Mouse (Mus musculus) midbrain, embryonic 12.5 days (tissue): ENCODE results near the gene Ralgapa2. TPM values are rescaled to one million over a fixed set of nuclear protein-coding genes. Genes with fewer than 3 reads are reported as not detected.

ENCODE experiments used
- ATAC-seq: fragments of 200-750 bp; cut with Nextera tagmentation; 2 replicates; pipeline ENCODE4 v1.8.0; 2017; ENCODE audit warnings: low read depth, moderate TSS enrichment, moderate library complexity; ENCODE audit not compliant: low FRiP score
- H3K27ac ChIP-seq: fragments of 300-500 bp; sonication (generic); replicated peaks from 2 replicates; pipeline ENCODE4 v1.5.1; 2016; ENCODE audit warnings: mild to moderate bottlenecking
- H3K27me3 ChIP-seq: fragments of 300-500 bp; sonication (generic); 2 replicates; pipeline ENCODE4 v1.6.1; 2016; ENCODE audit warnings: mild to moderate bottlenecking
- H3K36me3 ChIP-seq: fragments of 300-500 bp; sonication (generic); 2 replicates; pipeline ENCODE4 v1.6.1; 2016
- H3K4me1 ChIP-seq: fragments of 300-500 bp; sonication (generic); 2 replicates; pipeline ENCODE4 v1.6.1; 2016
- H3K4me2 ChIP-seq: fragments of 300-500 bp; sonication (generic); replicated peaks from 2 replicates; pipeline ENCODE4 v1.6.1; 2016; ENCODE audit warnings: mild to moderate bottlenecking, moderate library complexity
- H3K4me3 ChIP-seq: fragments of 300-500 bp; sonication (generic); 2 replicates; pipeline ENCODE4 v1.5.1; 2016; ENCODE audit warnings: mild to moderate bottlenecking
- H3K9ac ChIP-seq: fragments of 300-500 bp; sonication (generic); replicated peaks from 2 replicates; pipeline ENCODE4 v1.6.1; 2016; ENCODE audit warnings: mild to moderate bottlenecking, moderate library complexity
- H3K9me3 ChIP-seq: fragments of 300-500 bp; sonication (generic); 2 replicates; pipeline ENCODE4 v1.6.1; 2016; ENCODE audit warnings: mild to moderate bottlenecking
- WGBS: fragments of 180-500 bp; shearing (Covaris S2); methylation state at CpG from one replicate; pipeline ENCODE4 v1.1.7; 2016; 5-methylcytosine and 5-hydroxymethylcytosine counted together
- polyA plus RNA-seq: library from polyadenylated mRNA; unstranded; fragments of >200 nt; fragmentation: Nextera tagmentation; extraction: Ambion mirVana; gene quantifications from 2 replicates; pipeline ENCODE4 v1.2.1, GENCODE M21; 2016

Ralgapa2 gene
- polyA plus RNA-seq, 1 experiment from 2014 or later: 14.2 TPM

DNA sequence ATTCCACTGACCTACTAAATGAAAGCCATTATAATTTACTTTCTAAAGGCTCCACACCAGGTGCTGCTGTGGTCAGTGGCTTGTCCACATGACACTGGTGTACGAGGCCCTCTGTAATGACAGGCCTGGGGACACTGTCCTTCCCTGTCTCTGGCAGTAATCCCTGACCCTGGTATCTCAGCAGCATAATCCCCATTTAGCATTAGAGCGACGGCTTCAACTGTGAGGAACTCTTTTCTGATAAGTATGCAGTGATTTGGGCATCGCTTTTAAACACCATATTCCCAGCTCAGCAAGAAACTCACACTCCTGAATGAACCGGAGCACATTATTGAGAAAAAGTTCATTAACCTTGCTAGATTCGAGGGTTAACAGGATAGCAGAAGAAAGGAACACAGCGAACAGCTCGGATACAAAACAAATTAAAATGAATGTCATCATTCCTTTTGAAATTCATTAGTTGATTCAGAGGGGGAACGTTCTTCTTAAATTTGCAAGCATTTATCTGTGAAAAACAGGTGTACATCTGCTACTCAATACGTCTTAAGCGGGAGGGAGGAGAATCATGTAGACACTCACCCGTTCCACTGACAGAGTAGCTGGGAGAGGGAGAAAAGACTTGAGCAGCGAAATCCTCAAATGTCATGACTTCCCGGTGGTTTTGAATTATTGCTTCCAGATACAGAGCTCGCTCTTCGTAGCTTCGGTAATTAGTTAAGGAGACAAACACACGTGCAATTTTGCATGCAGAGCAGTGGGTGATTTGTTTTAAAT lies 252.2 kb downstream of the Ralgapa2 start:
- no peak overlapping the region for H3K4me3 ChIP-seq
- no peaks in the 10 kb centered on the region for H3K36me3 ChIP-seq
- peak overlapping the region; percentile 82 for H3K27ac ChIP-seq
- no peak overlapping the region for H3K9ac ChIP-seq
- H3K4me1 ChIP-seq: peaks cover 62% of the 10 kb centered on the region
- no peaks in the 10 kb centered on the region for H3K9me3 ChIP-seq
- H3K27me3 ChIP-seq: peaks cover 30% of the 10 kb centered on the region
- ATAC-seq: no peak
- H3K4me2 ChIP-seq: 0 out of 2 replicates have a peak overlapping the region, but pooled peaks have one; percentile 5
- WGBS: 19% methylated on average over 18 of the region's 18 CpGs

DNA sequence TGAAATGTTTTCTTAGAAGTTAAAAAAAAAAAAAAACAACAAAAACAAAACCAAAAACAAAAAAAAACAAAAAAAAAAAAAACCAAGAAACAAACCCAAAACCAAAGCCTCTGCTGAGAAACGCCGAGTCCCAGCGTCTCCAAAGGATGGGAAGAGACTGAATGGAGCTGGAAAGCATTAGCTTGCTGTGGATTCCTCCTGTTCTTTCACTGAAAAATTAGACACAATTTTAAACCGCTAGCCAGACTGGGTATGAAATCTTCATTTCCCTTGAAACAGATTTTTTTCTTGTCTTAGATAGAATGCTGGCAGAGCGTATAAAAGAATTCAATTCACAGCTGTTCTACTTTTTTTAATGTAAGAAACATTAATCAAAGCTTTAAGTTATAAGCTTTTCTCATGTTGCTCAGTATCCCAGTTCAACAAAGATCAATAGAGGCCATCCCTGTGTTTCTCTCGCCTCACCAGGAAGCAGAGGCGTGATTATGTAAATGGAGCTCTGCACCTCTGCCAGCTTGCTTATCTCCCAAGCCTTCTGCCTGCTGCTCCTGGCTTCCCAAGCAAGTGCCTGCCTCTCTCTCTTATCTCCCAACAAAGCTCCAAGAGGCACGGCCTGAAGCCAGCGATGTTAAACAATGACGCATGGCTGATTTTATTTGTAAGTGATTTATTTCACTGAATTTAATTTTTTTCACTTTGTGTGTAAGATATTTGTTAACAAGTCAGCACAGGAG lies 253.2 kb downstream of the Ralgapa2 start:
- 10% methylated on average over 10 of the region's 10 CpGs for WGBS
- Histone ChIP-seq H3K4me1 (peaks cover 62% of the 10 kb centered on the region), H3K9me3 (no peaks in the 10 kb centered on the region), H3K36me3 (no peaks in the 10 kb centered on the region), H3K27me3 (peaks cover 19% of the 10 kb centered on the region), H3K9ac (no peak overlapping the region), H3K4me2 (no peak overlapping the region), H3K4me3 (no peak overlapping the region), H3K27ac (peak overlapping the region; percentile 82)
- ATAC-seq: peak; percentile 23; the same call in 1 of the 2 replicates

DNA sequence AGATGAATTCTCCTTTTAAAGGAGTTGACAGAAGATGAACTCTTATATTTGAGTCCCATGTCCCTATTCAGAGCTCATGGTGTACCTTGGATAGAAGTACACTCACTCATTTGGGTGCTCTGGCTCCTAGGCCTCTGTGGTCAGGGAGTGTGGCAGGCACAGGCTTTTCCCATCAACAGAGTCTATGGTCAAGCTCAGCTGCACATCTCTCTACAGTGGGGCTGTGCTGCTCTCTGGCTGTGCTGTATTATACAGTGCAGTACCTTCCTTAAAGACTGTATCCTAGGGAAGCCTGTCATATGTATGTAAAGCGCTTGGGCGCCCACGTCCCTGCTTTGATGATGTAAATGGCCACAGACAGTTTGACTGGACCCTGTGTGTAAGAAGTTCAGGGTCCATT lies 254.5 kb downstream of the Ralgapa2 start:
- H3K36me3 ChIP-seq: no peaks in the 10 kb centered on the region
- no peak for ATAC-seq
- H3K4me1 ChIP-seq: peaks cover 61% of the 10 kb centered on the region
- H3K27me3 ChIP-seq: peaks cover 10% of the 10 kb centered on the region
- H3K4me3 ChIP-seq: no peak overlapping the region
- 79% methylated on average over 3 of the region's 3 CpGs for WGBS
- H3K9me3 ChIP-seq: no peaks in the 10 kb centered on the region
- no peak overlapping the region; the same call in 1 of the 2 replicates for H3K9ac ChIP-seq
- no peak overlapping the region for H3K4me2 ChIP-seq
- peak overlapping the region; percentile 70 for H3K27ac ChIP-seq

DNA sequence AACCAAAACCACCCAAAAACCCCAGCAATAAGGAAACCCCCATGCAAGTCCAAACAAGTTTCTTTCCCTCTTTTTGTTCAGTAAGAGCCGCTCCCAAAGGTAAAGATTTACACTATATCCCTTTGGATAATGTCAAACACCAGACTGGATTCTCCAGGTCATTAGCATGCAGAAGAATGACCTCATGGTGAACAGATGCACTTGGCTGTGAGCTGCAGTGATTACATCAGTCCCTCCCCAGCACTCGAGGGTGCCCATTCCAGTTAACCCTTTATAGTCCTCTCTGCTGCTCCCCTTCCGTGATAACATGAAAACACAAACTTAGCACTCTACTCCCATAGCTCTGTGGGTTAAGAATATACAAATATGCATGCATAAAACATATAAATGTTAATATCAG lies 255.1 kb downstream of the Ralgapa2 start:
- no peak for ATAC-seq
- 27% methylated on average over 3 of the region's 3 CpGs for WGBS
- peaks cover 10% of the 10 kb centered on the region for H3K27me3 ChIP-seq
- H3K27ac ChIP-seq: peak overlapping the region; percentile 40; the same call in 1 of the 2 replicates
- no peaks in the 10 kb centered on the region for H3K36me3 ChIP-seq
- no peak overlapping the region for H3K4me2 ChIP-seq
- peaks cover 55% of the 10 kb centered on the region for H3K4me1 ChIP-seq
- no peak overlapping the region for H3K4me3 ChIP-seq
- H3K9me3 ChIP-seq: no peaks in the 10 kb centered on the region
- H3K9ac ChIP-seq: no peak overlapping the region

DNA sequence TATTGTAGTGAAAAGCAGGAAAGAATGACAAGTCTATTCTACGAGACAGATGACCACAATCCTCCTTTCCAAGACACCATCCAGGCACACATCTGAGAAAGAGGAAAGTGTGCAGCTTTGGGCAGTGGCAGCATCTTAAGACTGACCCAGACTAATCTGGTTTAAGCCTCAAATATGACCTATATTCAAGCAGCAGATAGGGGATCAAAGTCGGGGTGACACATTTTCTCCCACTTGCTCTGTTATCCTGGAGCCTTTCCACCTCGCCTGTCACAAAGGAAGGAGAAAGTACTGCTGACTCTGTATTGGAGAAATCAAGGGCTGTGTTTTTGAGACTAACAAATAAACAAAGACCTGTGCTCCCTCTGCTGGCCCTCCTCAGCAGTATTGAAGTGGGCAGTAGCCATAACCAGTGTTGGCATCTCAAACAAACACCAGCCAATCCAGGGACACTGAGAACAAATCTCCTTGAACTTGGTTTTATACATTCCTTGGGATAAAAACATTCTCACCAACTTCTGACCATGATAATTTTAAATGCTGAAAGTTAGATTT lies 255.7 kb downstream of the Ralgapa2 start:
- peaks cover 49% of the 10 kb centered on the region for H3K4me1 ChIP-seq
- no peak for ATAC-seq

DNA sequence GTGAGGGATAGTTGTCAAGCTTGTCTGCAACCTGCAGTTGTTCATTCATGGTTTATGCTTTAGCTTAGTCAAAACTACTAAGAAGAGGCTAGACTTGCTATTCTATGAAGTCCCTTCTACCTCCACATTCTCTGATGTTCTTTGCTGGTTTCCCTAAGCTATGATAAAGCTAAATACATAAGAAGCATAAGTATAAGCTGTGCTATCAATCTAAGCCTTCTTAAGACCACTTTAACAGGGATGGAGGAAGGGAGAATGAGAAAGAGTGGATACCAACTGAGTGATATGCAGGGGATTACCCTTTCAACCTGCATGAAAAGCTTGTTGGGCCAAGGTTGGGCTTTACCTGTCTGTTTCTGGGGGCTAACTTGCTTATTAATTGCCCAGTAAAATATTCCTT lies 256.5 kb downstream of the Ralgapa2 start:
- Histone ChIP-seq H3K4me3 (no peak overlapping the region), H3K4me2 (no peak overlapping the region), H3K27me3 (peaks cover 7% of the 10 kb centered on the region), H3K9me3 (no peaks in the 10 kb centered on the region), H3K9ac (no peak overlapping the region), H3K36me3 (no peaks in the 10 kb centered on the region), H3K4me1 (peaks cover 42% of the 10 kb centered on the region), H3K27ac (0 out of 2 replicates have a peak overlapping the region, but pooled peaks have one; percentile 40)
- ATAC-seq: no peak

More for the DNA sequence above, 255.7 kb downstream of the Ralgapa2 start:
- Histone ChIP-seq H3K4me2 (no peak overlapping the region), H3K4me3 (no peak overlapping the region), H3K9ac (no peak overlapping the region), H3K27me3 (peaks cover 10% of the 10 kb centered on the region), H3K27ac (peak overlapping the region; percentile 40), H3K36me3 (no peaks in the 10 kb centered on the region), H3K9me3 (no peaks in the 10 kb centered on the region)
- WGBS: 43% methylated on average over 3 of the region's 3 CpGs

DNA sequence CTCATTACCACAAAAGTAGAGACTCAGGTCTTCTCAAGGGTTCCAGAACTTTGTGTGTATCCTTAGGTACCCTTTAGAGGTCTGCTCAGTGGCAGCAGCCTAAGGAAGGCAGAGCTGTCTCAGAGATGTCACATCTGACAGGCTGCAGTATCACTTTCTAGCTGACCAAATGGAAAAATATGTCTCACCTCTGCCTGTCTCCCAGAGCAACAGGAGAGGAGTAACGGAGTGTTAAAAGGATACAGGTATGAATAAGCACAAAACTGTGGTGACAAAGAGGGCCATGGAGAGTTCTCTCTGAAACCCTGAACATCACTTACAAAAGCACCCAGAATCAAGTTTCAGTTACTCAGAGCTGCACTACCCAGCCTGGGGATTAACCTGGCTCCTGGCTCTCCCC lies 257.8 kb downstream of the Ralgapa2 start:
- no peak overlapping the region for H3K4me2 ChIP-seq
- peaks cover 7% of the 10 kb centered on the region for H3K27me3 ChIP-seq
- H3K36me3 ChIP-seq: no peaks in the 10 kb centered on the region
- 96% methylated on average over 1 of the region's 1 CpGs for WGBS
- H3K4me3 ChIP-seq: no peak overlapping the region
- H3K9me3 ChIP-seq: no peaks in the 10 kb centered on the region
- no peak overlapping the region for H3K9ac ChIP-seq
- H3K27ac ChIP-seq: no peak overlapping the region
- H3K4me1 ChIP-seq: peaks cover 32% of the 10 kb centered on the region
- ATAC-seq: no peak

DNA sequence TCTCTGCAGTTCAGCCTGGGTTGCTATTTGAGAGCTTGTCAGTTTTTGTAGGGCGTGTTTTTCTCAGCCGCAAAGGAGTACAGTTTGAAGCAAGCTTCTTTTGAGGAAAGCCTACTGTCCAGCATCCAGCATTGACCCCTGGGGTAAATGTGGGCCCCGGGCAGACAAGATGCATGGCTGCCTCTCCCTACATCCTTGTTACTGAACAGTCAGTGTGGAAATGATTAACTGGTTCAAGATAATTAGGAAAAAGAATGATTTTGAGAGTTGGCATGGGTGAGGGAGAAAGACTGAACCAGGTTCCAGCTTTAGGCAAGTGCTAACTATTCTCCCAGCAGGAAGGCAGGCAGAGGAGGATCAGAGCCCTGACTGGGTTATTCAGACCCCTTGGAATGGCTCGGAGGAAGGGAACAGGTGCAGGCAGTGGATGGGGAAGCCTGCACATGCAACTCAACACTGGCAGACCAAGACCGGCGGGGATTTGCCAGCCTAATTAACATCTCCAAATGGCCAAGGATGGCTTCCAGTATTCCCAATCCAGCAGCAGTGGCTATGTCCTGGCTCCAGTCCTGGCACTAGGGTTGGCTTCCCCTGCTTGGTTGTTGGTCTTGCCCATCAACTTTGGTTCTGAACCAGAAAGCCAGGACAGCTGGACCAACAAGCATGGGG lies 261.8 kb downstream of the Ralgapa2 start:
- Histone ChIP-seq H3K4me1 (peaks cover 16% of the 10 kb centered on the region), H3K9me3 (no peaks in the 10 kb centered on the region), H3K36me3 (no peaks in the 10 kb centered on the region), H3K27ac (no peak overlapping the region), H3K9ac (no peak overlapping the region), H3K4me2 (no peak overlapping the region), H3K4me3 (no peak overlapping the region), H3K27me3 (peaks cover 5% of the 10 kb centered on the region; the same call in 1 of the 2 replicates)
- WGBS: 77% methylated on average over 6 of the region's 6 CpGs
- no peak for ATAC-seq

DNA sequence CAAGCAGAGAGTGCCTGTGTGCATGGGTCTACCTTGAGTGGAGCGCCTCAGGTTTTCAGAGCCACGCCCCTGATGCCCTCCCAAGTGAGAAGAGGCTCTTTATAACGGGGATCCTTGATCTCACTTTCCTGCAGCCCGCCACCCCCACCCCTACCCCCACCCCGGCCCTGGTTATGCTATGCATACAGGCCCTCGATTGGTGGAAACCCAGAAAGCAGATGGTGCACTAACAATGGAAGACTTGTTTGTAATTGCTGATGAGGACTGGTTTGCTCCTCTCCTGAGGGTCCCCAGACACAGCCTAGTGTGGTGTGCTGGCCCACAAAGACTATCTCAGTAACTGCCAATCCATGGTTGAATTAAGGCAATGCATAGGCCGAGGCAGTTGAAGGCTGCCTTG lies 263.1 kb downstream of the Ralgapa2 start:
- H3K4me1 ChIP-seq: peaks cover 16% of the 10 kb centered on the region
- 0 out of 2 replicates have a peak, but pooled peaks cover 6% of the 10 kb centered on the region for H3K36me3 ChIP-seq
- peaks cover 5% of the 10 kb centered on the region; the same call in 1 of the 2 replicates for H3K27me3 ChIP-seq
- no peak overlapping the region for H3K9ac ChIP-seq
- no peak overlapping the region for H3K4me2 ChIP-seq
- H3K9me3 ChIP-seq: no peaks in the 10 kb centered on the region
- WGBS: 59% methylated on average over 7 of the region's 7 CpGs
- ATAC-seq: peak; percentile 87
- no peak overlapping the region for H3K4me3 ChIP-seq
- H3K27ac ChIP-seq: peak overlapping the region; percentile 64

DNA sequence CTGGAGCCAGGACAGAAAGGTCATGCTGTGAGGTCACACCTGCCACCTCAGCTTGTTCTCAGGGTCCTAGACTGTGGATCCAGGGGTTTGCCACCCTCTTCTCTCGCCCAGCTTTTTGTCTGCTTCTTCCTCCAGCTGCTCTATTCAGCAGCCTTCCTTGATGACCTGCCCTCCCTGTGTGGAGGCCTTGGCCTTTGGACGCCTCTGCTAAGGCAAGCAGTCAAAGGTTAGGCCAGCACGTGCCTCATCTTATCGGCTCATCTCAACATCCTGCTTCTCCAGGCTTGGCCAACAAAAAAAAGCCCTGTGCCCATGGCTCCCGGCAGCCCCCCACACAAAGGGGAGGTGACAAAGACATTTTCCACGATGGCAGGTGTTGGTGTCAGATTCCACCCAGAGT lies 264.6 kb downstream of the Ralgapa2 start:
- H3K4me1 ChIP-seq: peaks cover 16% of the 10 kb centered on the region
- ATAC-seq: no peak

DNA sequence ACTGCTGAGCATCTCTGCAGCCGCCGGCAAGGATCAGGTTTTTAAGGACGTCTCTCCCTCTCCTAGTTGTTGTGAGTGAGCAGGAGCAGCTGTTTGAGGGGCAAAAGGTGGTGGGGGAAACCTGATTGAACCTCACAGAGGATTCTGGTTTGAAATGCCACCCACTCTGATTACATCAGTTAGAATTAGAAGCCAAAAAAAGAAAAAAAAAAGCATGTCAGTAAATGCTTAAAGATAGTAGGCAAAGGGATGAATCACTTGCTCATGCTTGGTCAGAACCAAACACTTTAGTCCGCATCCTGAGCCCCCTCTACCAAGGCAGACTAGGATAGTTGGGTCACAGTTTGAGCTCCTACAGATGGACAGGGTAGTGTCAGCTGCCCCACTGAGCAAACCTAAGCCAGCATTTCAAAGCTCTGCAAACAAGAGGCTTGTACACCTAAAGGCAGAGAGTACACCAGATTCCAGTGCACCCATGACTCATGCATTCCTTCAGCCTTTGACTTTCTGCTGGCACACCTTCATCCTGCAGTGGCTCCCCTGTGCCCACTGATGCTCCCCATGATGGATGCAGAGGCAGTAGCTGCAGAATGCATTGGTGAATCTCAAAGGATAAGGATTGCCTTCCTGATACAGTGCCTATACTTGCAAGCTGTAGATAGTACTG lies 265.6 kb downstream of the Ralgapa2 start:
- H3K4me1 ChIP-seq: peaks cover 16% of the 10 kb centered on the region
- H3K4me2 ChIP-seq: no peak overlapping the region
- WGBS: 74% methylated on average over 4 of the region's 4 CpGs

More for the DNA sequence above, 264.6 kb downstream of the Ralgapa2 start:
- Histone ChIP-seq H3K4me2 (no peak overlapping the region), H3K9me3 (no peaks in the 10 kb centered on the region), H3K27ac (no peak overlapping the region), H3K27me3 (peaks cover 5% of the 10 kb centered on the region; the same call in 1 of the 2 replicates), H3K9ac (no peak overlapping the region), H3K36me3 (0 out of 2 replicates have a peak, but pooled peaks cover 6% of the 10 kb centered on the region), H3K4me3 (no peak overlapping the region)
- WGBS: 43% methylated on average over 6 of the region's 6 CpGs

More for the DNA sequence above, 265.6 kb downstream of the Ralgapa2 start:
- no peaks in the 10 kb centered on the region for H3K9me3 ChIP-seq
- H3K4me3 ChIP-seq: no peak overlapping the region
- peaks cover 5% of the 10 kb centered on the region; the same call in 1 of the 2 replicates for H3K27me3 ChIP-seq
- no peak overlapping the region for H3K9ac ChIP-seq
- no peak for ATAC-seq
- H3K36me3 ChIP-seq: 0 out of 2 replicates have a peak, but pooled peaks cover 6% of the 10 kb centered on the region
- H3K27ac ChIP-seq: no peak overlapping the region
